Mouse (Mus musculus) C2C12 (cell line): ENCODE measurements around the gene Snrpf.

ENCODE experiments used
- CEBPB ChIP-seq: IDR thresholded peaks from one replicate; pipeline ENCODE4 v1.6.1; 2011; ENCODE audit warnings: low read depth, mild to moderate bottlenecking, control low read depth, moderate library complexity
- CTCF ChIP-seq: IDR thresholded peaks from one replicate; pipeline ENCODE4 v1.5.1; 2011; ENCODE audit not compliant: control insufficient read depth, insufficient read depth, insufficient read length
- MAX ChIP-seq: IDR thresholded peaks from one replicate; pipeline ENCODE4 v1.6.1; 2011; ENCODE audit warnings: mild to moderate bottlenecking, control low read depth
- MYOD1 ChIP-seq: IDR thresholded peaks from one replicate; pipeline ENCODE4 v1.6.1; 2011; ENCODE audit warnings: low read depth; ENCODE audit not compliant: control insufficient read depth, insufficient read length
- MYOG ChIP-seq: IDR thresholded peaks from one replicate; pipeline ENCODE4 v1.6.1; 2011; ENCODE audit not compliant: control insufficient read depth, insufficient read length; ENCODE audit errors: extremely low read depth
- USF1 ChIP-seq: IDR thresholded peaks from one replicate; pipeline ENCODE4 v1.6.1; 2011; ENCODE audit warnings: low read depth, mild to moderate bottlenecking, control low read depth, moderate library complexity

- TF ChIP-seq MAX: no peak
- TF ChIP-seq CTCF: peak; percentile 12
- no peak for TF ChIP-seq CEBPB
- TF ChIP-seq MYOG: no peak
- no peak for TF ChIP-seq USF1
- no peak for TF ChIP-seq MYOD1
These were observed 40.5 kb downstream of the Snrpf start for GRCm38 (mm10) chr10:93548991-93549390.
